Mouse (Mus musculus) cortical plate, adult 2 months (tissue): Measurements from ENCODE around the gene Slf2. TPM values are rescaled to one million over a fixed set of nuclear protein-coding genes. Genes with fewer than 3 reads are reported as not detected.

Source experiments
- H3K27ac ChIP-seq: fragments of 200-500 bp; 2 replicates; pipeline ENCODE4 v1.5.1; 2012; ENCODE audit warnings: low read length, control low read depth, inconsistent platforms; ENCODE audit not compliant: insufficient read depth
- H3K4me1 ChIP-seq: fragments of 200-500 bp; 2 replicates; pipeline ENCODE4 v1.6.1; 2011; ENCODE audit warnings: low read length; ENCODE audit not compliant: control insufficient read depth, insufficient read depth
- H3K4me3 ChIP-seq: fragments of 200-500 bp; 2 replicates; pipeline ENCODE4 v1.5.1; 2011; ENCODE audit warnings: mild to moderate bottlenecking, low read length, control low read depth; ENCODE audit not compliant: insufficient read depth
- CTCF ChIP-seq: fragments of 200-500 bp; IDR thresholded peaks from 2 replicates; pipeline ENCODE4 v1.5.1; 2011; ENCODE audit warnings: mild to moderate bottlenecking, control low read depth, low read length; ENCODE audit not compliant: insufficient read depth; ENCODE audit errors: extremely low read depth
- POLR2A ChIP-seq: fragments of 200-500 bp; IDR thresholded peaks from 2 replicates; pipeline ENCODE4 v1.6.1; 2011; ENCODE audit warnings: mild to moderate bottlenecking, low read length, control low read depth; ENCODE audit not compliant: insufficient read depth; ENCODE audit errors: extremely low read depth
- polyA plus RNA-seq: library from polyadenylated mRNA; depleted of rRNA; stranded (reverse); fragments of >200 nt; gene quantifications from 2 replicates; pipeline ENCODE4 v1.2.3, GENCODE M21; 2012

Gene Slf2
- polyA plus RNA-seq, 1 experiment, result 40.8 TPM

- H3K4me1 ChIP-seq, result no peaks in the 10 kb centered on the region; the same call in 1 of the 2 replicates
- TF ChIP-seq CTCF (no peak), POLR2A (no peak)
- H3K4me3 ChIP-seq, result no peak overlapping the region
- no peak overlapping the region for H3K27ac ChIP-seq
Observed at GRCm38 (mm10) chr19:44908836-44909460, 22.0 kb upstream of the Slf2 start.

- H3K27ac ChIP-seq, result no peak overlapping the region; the same call in 1 of the 2 replicates
- TF ChIP-seq POLR2A (no peak), CTCF (no peak)
- no peak overlapping the region for H3K4me3 ChIP-seq
- peaks cover 3% of the 10 kb centered on the region; the same call in 1 of the 2 replicates for H3K4me1 ChIP-seq
Observed at GRCm38 (mm10) chr19:44914481-44915249, 16.3 kb upstream of the Slf2 start.

GRCm38 (mm10) chr19:44918171-44918570 lies 12.8 kb upstream of the Slf2 start:
- no peak overlapping the region for H3K4me3 ChIP-seq
- no peak overlapping the region for H3K27ac ChIP-seq
- TF ChIP-seq POLR2A (no peak), CTCF (no peak)
- peaks cover 3% of the 10 kb centered on the region; the same call in 1 of the 2 replicates for H3K4me1 ChIP-seq

- H3K27ac ChIP-seq, result no peak overlapping the region
- TF ChIP-seq CTCF (no peak), POLR2A (no peak)
Observed at GRCm38 (mm10) chr19:44921466-44922139, 9.3 kb upstream of the Slf2 start.

GRCm38 (mm10) chr19:44922521-44922920 lies 8.4 kb upstream of the Slf2 start:
- no peak overlapping the region for H3K4me3 ChIP-seq
- no peak for TF ChIP-seq POLR2A
- no peak for TF ChIP-seq CTCF
- no peak overlapping the region for H3K27ac ChIP-seq
- H3K4me1 ChIP-seq, result no peaks in the 10 kb centered on the region

More at GRCm38 (mm10) chr19:44921466-44922139, 9.3 kb upstream of the Slf2 start:
- H3K4me3 ChIP-seq, result no peak overlapping the region
- H3K4me1 ChIP-seq, result no peaks in the 10 kb centered on the region

- TF ChIP-seq CTCF, result no peak
- no peak for TF ChIP-seq POLR2A
- Histone ChIP-seq H3K4me3 (no peak overlapping the region), H3K27ac (no peak overlapping the region), H3K4me1 (no peaks in the 10 kb centered on the region)
Observed at GRCm38 (mm10) chr19:44924699-44925098, 6.3 kb upstream of the Slf2 start.

- Histone ChIP-seq H3K4me3 (no peak overlapping the region), H3K4me1 (no peaks in the 10 kb centered on the region), H3K27ac (no peak overlapping the region)
- no peak for TF ChIP-seq CTCF
- no peak for TF ChIP-seq POLR2A
Observed at GRCm38 (mm10) chr19:44926781-44927180, 4.2 kb upstream of the Slf2 start.

GRCm38 (mm10) chr19:44927250-44927649 lies 3.7 kb upstream of the Slf2 start:
- H3K27ac ChIP-seq, result no peak overlapping the region
- H3K4me3 ChIP-seq, result no peak overlapping the region
- no peaks in the 10 kb centered on the region; the same call in 1 of the 2 replicates for H3K4me1 ChIP-seq
- TF ChIP-seq CTCF (no peak), POLR2A (no peak)

- TF ChIP-seq POLR2A, result no peak
- TF ChIP-seq CTCF, result no peak
- H3K27ac ChIP-seq, result no peak overlapping the region
- H3K4me3 ChIP-seq, result no peak overlapping the region
- H3K4me1 ChIP-seq, result peaks cover 2% of the 10 kb centered on the region
Observed at GRCm38 (mm10) chr19:44928185-44928584, 2.8 kb upstream of the Slf2 start.
